Mouse (Mus musculus) G1E-ER4 (cell line): Measurements from ENCODE around the gene Slc4a2. TPM values are rescaled to one million over a fixed set of nuclear protein-coding genes. Genes with fewer than 3 reads are reported as not detected.

Source experiments
- GATA1 ChIP-seq: IDR thresholded peaks from one replicate; pipeline ENCODE4 v1.8.0; 2012; ENCODE audit warnings: low read length, inconsistent platforms
- polyA plus RNA-seq: library from polyadenylated mRNA; stranded (reverse); fragments of >175 nt; gene quantifications from 2 replicates; pipeline ENCODE4 v1.2.3, GENCODE M21; 2012

Slc4a2 gene
- polyA plus RNA-seq, 1 experiment, result 24.1 TPM

DNA sequence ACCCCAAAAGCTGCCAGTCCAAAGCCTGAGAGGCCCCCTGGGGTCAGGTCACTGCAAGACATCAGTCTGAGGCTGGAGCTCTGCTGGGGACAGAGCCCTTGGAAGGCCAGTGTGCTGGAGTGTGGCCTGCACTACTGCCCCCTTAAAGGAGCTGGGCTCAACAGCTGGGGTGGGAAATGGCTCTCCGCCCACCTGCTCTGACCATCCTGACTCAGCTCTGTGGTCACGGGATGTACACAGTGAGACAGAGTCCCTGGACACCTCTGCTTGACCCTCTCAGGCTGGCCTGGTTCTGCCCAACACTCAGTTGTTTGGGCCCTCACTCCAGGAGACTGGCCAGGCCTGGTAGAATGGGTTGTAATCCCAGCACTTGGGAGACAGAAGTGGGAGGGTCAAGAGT is 14.2 kb upstream of the Slc4a2 start:
- no peak for TF ChIP-seq GATA1

GRCm38 (mm10) chr5:24412063-24412462 is 11.6 kb upstream of the Slc4a2 start:
- no peak for TF ChIP-seq GATA1

- no peak for TF ChIP-seq GATA1
Measured at GRCm38 (mm10) chr5:24413042-24413693, 10.5 kb upstream of the Slc4a2 start, which contains the start of gene Asic3. TSS of gene Asic3 (plus strand) at chr5:24413392.

GRCm38 (mm10) chr5:24413938-24414337 is 9.7 kb upstream of the Slc4a2 start:
- TF ChIP-seq GATA1, result no peak

- TF ChIP-seq GATA1, result no peak
Measured at GRCm38 (mm10) chr5:24416222-24416736, 7.4 kb upstream of the Slc4a2 start.

DNA sequence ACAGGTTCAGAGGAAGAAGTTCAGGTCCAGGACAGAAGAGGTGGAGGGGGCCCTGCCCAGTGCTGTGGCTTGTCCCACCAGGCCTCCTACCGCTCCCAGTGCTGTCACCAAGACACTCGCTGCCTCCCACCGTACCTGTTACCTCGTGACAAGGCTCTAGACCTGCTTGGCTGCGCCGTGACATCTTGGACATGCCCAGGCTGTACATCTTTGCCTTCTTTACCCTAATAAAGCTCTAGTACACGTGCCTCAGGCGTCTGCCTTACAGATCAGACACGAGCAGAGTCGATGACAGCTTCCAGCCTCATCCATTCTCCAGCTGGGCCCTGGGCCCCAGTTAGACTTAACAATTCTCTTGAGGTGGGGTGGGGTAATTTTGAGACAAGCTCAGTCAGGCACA is 6.0 kb upstream of the Slc4a2 start:
- TF ChIP-seq GATA1, result no peak

- no peak for TF ChIP-seq GATA1
Measured at GRCm38 (mm10) chr5:24420381-24420780, 3.3 kb upstream of the Slc4a2 start.

GRCm38 (mm10) chr5:24424004-24424781 is 556 bp downstream of the Slc4a2 start:
- TF ChIP-seq GATA1, result no peak

- no peak for TF ChIP-seq GATA1
Measured at GRCm38 (mm10) chr5:24424861-24425411, 1.3 kb downstream of the Slc4a2 start.

DNA sequence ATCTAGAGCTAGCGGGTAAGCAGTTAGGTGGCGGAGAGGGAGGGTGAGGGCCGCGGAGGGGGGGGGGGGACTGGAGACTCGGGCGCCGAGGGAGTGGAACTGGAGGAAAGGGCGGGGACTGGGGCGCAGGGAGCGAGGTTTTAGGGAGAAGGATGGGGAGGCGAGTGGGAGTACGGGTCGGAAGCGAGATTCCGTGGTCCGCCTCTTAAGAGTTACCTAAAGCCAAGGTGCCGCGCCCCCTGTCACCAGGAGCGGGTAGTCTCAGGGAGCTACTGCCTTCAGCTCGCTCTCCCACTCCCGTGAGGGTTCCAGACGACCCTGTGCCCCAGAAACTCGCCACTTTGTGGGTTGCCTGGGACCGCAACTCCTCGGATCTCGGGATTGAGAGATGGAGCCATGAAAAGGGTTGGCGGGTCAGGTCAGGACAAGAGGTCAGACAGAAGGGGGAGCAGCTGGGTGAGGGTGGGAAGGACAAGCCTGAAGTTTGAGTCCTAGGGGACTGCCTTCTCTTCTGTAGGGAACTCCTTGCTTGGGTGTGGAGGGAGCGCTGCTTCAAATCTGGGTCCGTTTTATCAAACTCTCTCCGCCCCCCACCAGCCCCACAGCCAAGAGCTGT is 1.9 kb downstream of the Slc4a2 start:
- no peak for TF ChIP-seq GATA1

GRCm38 (mm10) chr5:24426037-24426432 is 2.4 kb downstream of the Slc4a2 start:
- TF ChIP-seq GATA1, result no peak

- TF ChIP-seq GATA1, result no peak
Measured at GRCm38 (mm10) chr5:24426556-24427284, 3.1 kb downstream of the Slc4a2 start.

DNA sequence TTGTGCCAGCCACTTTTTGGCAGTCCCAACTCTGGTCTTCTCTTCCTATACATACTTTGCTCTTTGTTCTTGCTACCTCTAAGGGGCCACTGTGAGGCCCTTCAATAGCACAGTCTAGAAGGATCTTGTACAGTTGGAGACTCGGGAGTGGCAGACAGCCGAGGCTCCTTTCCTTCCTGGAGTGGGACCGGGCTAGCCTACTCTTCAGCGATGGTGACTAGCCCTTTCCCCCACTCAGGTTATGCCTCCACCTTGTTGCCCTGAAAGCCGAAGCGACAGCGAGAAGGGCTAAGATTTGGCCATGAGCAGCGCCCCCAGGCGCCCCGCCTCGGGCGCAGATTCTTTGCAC is 3.6 kb downstream of the Slc4a2 start:
- TF ChIP-seq GATA1, result no peak

- TF ChIP-seq GATA1, result no peak
Measured at GRCm38 (mm10) chr5:24427981-24428402, 4.4 kb downstream of the Slc4a2 start.

- TF ChIP-seq GATA1, result no peak
Measured at GRCm38 (mm10) chr5:24428596-24428995, 5.0 kb downstream of the Slc4a2 start.
